Mouse (Mus musculus) liver, adult 2 months (tissue): Measurements from ENCODE around the gene Rab30. TPM values are rescaled to one million over a fixed set of nuclear protein-coding genes. Genes with fewer than 3 reads are reported as not detected.

ENCODE experiments used
- DNase-seq: peaks from one replicate; pipeline ENCODE4 v3.0.0-alpha.2; 2011; ENCODE audit warnings: low read depth, low spot score; ENCODE audit errors: extremely low read depth
- H3K27ac ChIP-seq: fragments of 200-500 bp; replicated peaks from 2 replicates; pipeline ENCODE4 v1.5.1; 2012; ENCODE audit warnings: low read depth, mild to moderate bottlenecking, control low read depth, inconsistent platforms, low read length; ENCODE audit not compliant: insufficient read depth
- H3K27me3 ChIP-seq: fragments of 200-500 bp; 2 replicates; pipeline ENCODE4 v1.6.1; 2012; ENCODE audit warnings: mild to moderate bottlenecking, moderate library complexity, low read length, inconsistent platforms; ENCODE audit not compliant: control insufficient read depth, insufficient read depth
- H3K36me3 ChIP-seq: fragments of 200-500 bp; 2 replicates; pipeline ENCODE4 v1.6.1; 2012; ENCODE audit warnings: low read length, inconsistent platforms; ENCODE audit not compliant: control insufficient read depth, insufficient read depth
- H3K4me1 ChIP-seq: fragments of 200-500 bp; 2 replicates; pipeline ENCODE4 v1.6.1; 2011; ENCODE audit warnings: low read length; ENCODE audit not compliant: control insufficient read depth, insufficient read depth
- H3K4me3 ChIP-seq: fragments of 200-500 bp; 2 replicates; pipeline ENCODE4 v1.5.1; 2011; ENCODE audit warnings: low read depth, mild to moderate bottlenecking, control low read depth, low read length, moderate library complexity; ENCODE audit not compliant: insufficient read depth
- H3K79me2 ChIP-seq: fragments of 200-500 bp; 2 replicates; pipeline ENCODE4 v1.6.1; 2012; ENCODE audit warnings: inconsistent platforms, mild to moderate bottlenecking, low read length, moderate library complexity; ENCODE audit not compliant: control insufficient read depth, insufficient read depth
- H3K9ac ChIP-seq: fragments of 200-500 bp; 2 replicates; pipeline ENCODE4 v1.6.1; 2012; ENCODE audit warnings: low read depth, mild to moderate bottlenecking, control low read depth, inconsistent platforms, low read length
- CTCF ChIP-seq: fragments of 200-500 bp; IDR thresholded peaks from 2 replicates; pipeline ENCODE4 v1.5.1; 2011; ENCODE audit warnings: low read depth, low read length, control low read depth
- POLR2A ChIP-seq: fragments of 200-500 bp; IDR thresholded peaks from 2 replicates; pipeline ENCODE4 v1.6.1; 2011; ENCODE audit warnings: low read length, control low read depth; ENCODE audit not compliant: insufficient read depth; ENCODE audit errors: extremely low read depth
- whole genome bisulfite sequencing: fragments of 180-500 bp; shearing (Covaris S2); methylation state at CpG from one replicate; pipeline ENCODE4 v1.1.7; 2018; 5-methylcytosine and 5-hydroxymethylcytosine counted together
- polyA plus RNA-seq: library from polyadenylated mRNA; depleted of rRNA; stranded (reverse); fragments of >200 nt; gene quantifications from 2 replicates; pipeline ENCODE4 v1.2.3, GENCODE M21; 2012
- total RNA-seq: library from RNA; depleted of rRNA; stranded (reverse); fragments of >200 nt; gene quantifications from 2 replicates; pipeline ENCODE4 v1.2.3, GENCODE M21; 2014

Gene Rab30
- total and polyA plus RNA-seq, 2 experiments: 2.9 to 12.1 TPM

- Histone ChIP-seq H3K27me3 (no peaks in the 10 kb centered on the region), H3K36me3 (peaks cover 3% of the 10 kb centered on the region; the same call in 1 of the 2 replicates), H3K27ac (no peak overlapping the region), H3K4me1 (no peaks in the 10 kb centered on the region), H3K79me2 (no peaks in the 10 kb centered on the region), H3K4me3 (no peak overlapping the region), H3K9ac (no peak overlapping the region)
- 86% methylated on average over 2 of the region's 2 CpGs for WGBS
- DNase-seq: no peak
- TF ChIP-seq POLR2A: no peak
- no peak for TF ChIP-seq CTCF
Observed at GRCm38 (mm10) chr7:92842254-92842653, 100.9 kb downstream of the Rab30 start.

GRCm38 (mm10) chr7:92848246-92848645 lies 106.8 kb downstream of the Rab30 start:
- Histone ChIP-seq H3K4me3 (no peak overlapping the region), H3K4me1 (no peaks in the 10 kb centered on the region)
- WGBS: 84% methylated on average over 3 of the region's 3 CpGs

GRCm38 (mm10) chr7:92866526-92866925 lies 125.1 kb downstream of the Rab30 start:
- WGBS: 34% methylated on average over 2 of the region's 2 CpGs
- TF ChIP-seq POLR2A: no peak
- peak; percentile 44 for TF ChIP-seq CTCF
- H3K27ac ChIP-seq: no peak overlapping the region
- H3K4me3 ChIP-seq: no peak overlapping the region
- H3K36me3 ChIP-seq: no peaks in the 10 kb centered on the region
- peak; percentile 56 for DNase-seq
- no peaks in the 10 kb centered on the region for H3K79me2 ChIP-seq
- H3K9ac ChIP-seq: no peak overlapping the region
- H3K27me3 ChIP-seq: no peaks in the 10 kb centered on the region
- H3K4me1 ChIP-seq: no peaks in the 10 kb centered on the region

More at GRCm38 (mm10) chr7:92848246-92848645, 106.8 kb downstream of the Rab30 start:
- no peak for DNase-seq
- Histone ChIP-seq H3K9ac (no peak overlapping the region), H3K27me3 (no peaks in the 10 kb centered on the region), H3K36me3 (no peaks in the 10 kb centered on the region), H3K27ac (no peak overlapping the region), H3K79me2 (no peaks in the 10 kb centered on the region)
- TF ChIP-seq CTCF (no peak), POLR2A (no peak)

GRCm38 (mm10) chr7:92870161-92870560 lies 128.8 kb downstream of the Rab30 start:
- TF ChIP-seq POLR2A (no peak), CTCF (peak; percentile 49)
- Histone ChIP-seq H3K9ac (no peak overlapping the region), H3K4me1 (no peaks in the 10 kb centered on the region), H3K27ac (no peak overlapping the region), H3K4me3 (no peak overlapping the region), H3K27me3 (no peaks in the 10 kb centered on the region), H3K79me2 (no peaks in the 10 kb centered on the region), H3K36me3 (no peaks in the 10 kb centered on the region)
- WGBS: 55% methylated on average over 3 of the region's 3 CpGs
- peak; percentile 64 for DNase-seq

- Histone ChIP-seq H3K27ac (no peak overlapping the region), H3K36me3 (no peaks in the 10 kb centered on the region), H3K9ac (no peak overlapping the region), H3K4me3 (no peak overlapping the region), H3K79me2 (no peaks in the 10 kb centered on the region), H3K27me3 (no peaks in the 10 kb centered on the region), H3K4me1 (peaks cover 2% of the 10 kb centered on the region; the same call in 1 of the 2 replicates)
- 74% methylated on average over 4 of the region's 4 CpGs for WGBS
- TF ChIP-seq POLR2A (no peak), CTCF (no peak)
- DNase-seq: no peak
Observed at GRCm38 (mm10) chr7:92871596-92871995, 130.2 kb downstream of the Rab30 start.

GRCm38 (mm10) chr7:92874116-92874675 lies 132.8 kb downstream of the Rab30 start, which contains the start of the genes Ddias and Prcp:
Ddias (minus strand) TSS chr7:92874247.
Prcp (plus strand) TSS chr7:92874470.
- H3K27ac ChIP-seq: peak within 1 kb of the TSS; percentile 69
- TF ChIP-seq CTCF (peak; percentile 90), POLR2A (no peak)
- WGBS: under 1% methylated on average over 53 of the region's 53 CpGs
- H3K79me2 ChIP-seq: no peaks in the 10 kb centered on the region
- H3K4me3 ChIP-seq: peak within 1 kb of the TSS; percentile 78
- H3K27me3 ChIP-seq: no peaks in the 10 kb centered on the region
- peak within 1 kb of the TSS; percentile 83 for H3K9ac ChIP-seq
- H3K4me1 ChIP-seq: peaks cover 2% of the 10 kb centered on the region; the same call in 1 of the 2 replicates
- no peaks in the 10 kb centered on the region for H3K36me3 ChIP-seq
- peak; percentile 83 for DNase-seq
